Mouse (Mus musculus) embryo, embryonic 10.5 days (tissue): ENCODE measurements at regions not wholly inside any gene's neighbourhood (a gene's known extent, or its start where the extent isn't known, plus 50 kb on each side); places are given as distances from the start of the nearest gene placed in this dataset.
"Not testable (repeated sequence)": the region's sequence is repeated elsewhere in the genome, so short reads cannot be mapped to it uniquely, and the experiment has no call there.

Experiments
- DNase-seq: peaks from one replicate; pipeline ENCODE4 v3.0.0-alpha.2; 2015; ENCODE audit warnings: low spot score

GRCm38 (mm10) chrX:19903962-19904930 lies 155.1 kb upstream of the Chst7 start:
- DNase-seq: peak; percentile 6

- peak; percentile 65 for DNase-seq
Measured at GRCm38 (mm10) chrX:19906646-19907371, 152.6 kb upstream of the Chst7 start.

- no peak for DNase-seq
Measured at GRCm38 (mm10) chrX:19917001-19917400, 142.4 kb upstream of the Chst7 start.

DNA sequence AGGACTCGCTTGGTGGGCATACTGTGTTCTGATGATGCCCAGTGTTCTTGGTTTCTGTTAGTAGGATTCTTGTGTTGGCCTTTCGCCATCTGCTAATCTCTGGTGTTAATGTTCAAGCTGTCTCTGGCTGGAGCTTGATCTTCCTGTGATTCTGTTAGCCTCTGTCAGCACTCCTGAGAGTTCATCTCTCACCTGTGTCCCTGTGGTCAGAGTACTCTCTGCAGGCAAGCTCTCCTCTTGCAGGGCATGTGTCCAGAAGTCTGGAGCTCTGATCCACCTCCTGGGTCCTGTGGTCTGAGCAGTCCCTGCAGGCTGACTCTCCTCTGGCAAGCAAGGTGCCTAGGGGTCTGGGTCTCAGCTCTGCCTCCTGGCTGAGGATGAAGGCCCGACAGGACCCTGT lies 130.0 kb upstream of the Chst7 start:
- DNase-seq: not testable (repeated sequence)

GRCm38 (mm10) chrX:19929866-19930265 lies 129.5 kb upstream of the Chst7 start:
- no peak for DNase-seq

- no peak for DNase-seq
Measured at GRCm38 (mm10) chrX:19943305-19943704, 116.1 kb upstream of the Chst7 start.
